Mouse (Mus musculus) left cerebral cortex, adult 2 months (tissue): ENCODE results near the gene Cntn2. TPM values are rescaled to one million over a fixed set of nuclear protein-coding genes. Genes with fewer than 3 reads are reported as not detected.
"Not testable (repeated sequence)": the region's sequence is repeated elsewhere in the genome, so short reads cannot be mapped to it uniquely, and the experiment has no call there.

ENCODE experiments used
- DNase-seq, 2 experiments: peaks; one replicate each; pipeline ENCODE4 v3.0.0; 2021 to 2022; ENCODE audit warnings: low spot score in 2 of 2, mixed read lengths in 1 of 2; ENCODE audit errors: extremely low spot score in 1 of 2
- H3K27ac ChIP-seq: fragments of 200-600 bp; 2 replicates; pipeline ENCODE4 v1.8.1; 2022
- H3K4me3 ChIP-seq: fragments of 200-600 bp; 2 replicates; pipeline ENCODE4 v1.8.1; 2022
- CTCF ChIP-seq: fragments of 200-600 bp; IDR thresholded peaks from 2 replicates; pipeline ENCODE4 v1.8.1; 2022; ENCODE audit warnings: antibody characterized with exemption, mild to moderate bottlenecking, moderate library complexity
- intact Hi-C: fragments of 180-260 bp; cut with DNase I; formaldehyde crosslinking; loops from one replicate; pipeline ENCODE4 v1.15.1; 2025
- total RNA-seq, 2 experiments: library from RNA; stranded (reverse); gene quantifications; 2 replicates each; pipeline ENCODE4 v1.2.3; 2021

Gene Cntn2
- total RNA-seq, 2 experiments from 2014 or later: 69.6 to 78.8 TPM

DNA sequence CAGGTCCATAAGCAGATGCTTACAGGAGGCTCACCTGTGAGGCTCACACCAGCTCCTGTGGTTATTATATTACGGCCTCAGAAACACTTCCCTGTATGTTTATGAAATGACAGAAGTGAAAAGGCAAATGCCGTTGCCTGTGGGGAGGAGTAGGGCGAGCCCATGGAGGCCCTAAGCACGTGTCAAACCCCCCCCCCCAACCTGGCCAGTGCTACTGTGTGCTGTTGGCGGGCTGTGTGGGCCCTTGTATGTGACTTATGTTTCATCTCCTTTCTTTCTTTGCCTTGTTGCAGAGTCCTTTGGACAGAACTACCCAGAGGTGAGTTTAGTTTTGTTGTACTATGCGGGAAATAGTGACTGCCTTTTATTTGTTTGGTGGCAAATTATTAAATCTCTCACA is 59.3 kb downstream of the Cntn2 start:
- intact Hi-C loops: no loop called here
- H3K27ac ChIP-seq: no peak overlapping the region
- H3K4me3 ChIP-seq: no peak overlapping the region
- DNase-seq: no peak
- no peak for TF ChIP-seq CTCF

GRCm38 (mm10) chr1:132483234-132483633 is 59.8 kb downstream of the Cntn2 start:
- Histone ChIP-seq H3K27ac (no peak overlapping the region), H3K4me3 (no peak overlapping the region)
- intact Hi-C loops: no loop called here
- no peak for TF ChIP-seq CTCF
- DNase-seq: no peak

DNA sequence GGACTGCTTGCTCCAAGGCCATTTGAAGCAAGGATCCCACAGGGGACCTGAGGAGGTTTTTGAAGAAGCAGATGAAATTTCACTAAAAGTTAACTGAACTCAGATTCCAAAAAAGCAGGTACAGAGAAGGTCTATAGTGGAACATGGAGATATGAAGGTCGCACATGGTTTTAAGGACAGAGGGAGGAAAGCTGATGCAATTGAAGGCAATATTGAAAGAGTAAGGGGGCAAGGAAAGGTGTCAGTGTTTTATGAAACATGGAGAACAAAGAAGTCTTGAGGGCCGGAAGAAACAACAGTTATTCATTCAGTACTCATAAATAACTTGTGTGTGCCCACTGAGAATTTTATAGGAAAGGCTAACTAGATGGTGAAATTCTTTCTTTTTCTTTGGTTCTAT is 61.4 kb downstream of the Cntn2 start:
- no peak for TF ChIP-seq CTCF
- no peak overlapping the region for H3K27ac ChIP-seq
- intact Hi-C loops: no loop called here
- no peak for DNase-seq
- no peak overlapping the region for H3K4me3 ChIP-seq

DNA sequence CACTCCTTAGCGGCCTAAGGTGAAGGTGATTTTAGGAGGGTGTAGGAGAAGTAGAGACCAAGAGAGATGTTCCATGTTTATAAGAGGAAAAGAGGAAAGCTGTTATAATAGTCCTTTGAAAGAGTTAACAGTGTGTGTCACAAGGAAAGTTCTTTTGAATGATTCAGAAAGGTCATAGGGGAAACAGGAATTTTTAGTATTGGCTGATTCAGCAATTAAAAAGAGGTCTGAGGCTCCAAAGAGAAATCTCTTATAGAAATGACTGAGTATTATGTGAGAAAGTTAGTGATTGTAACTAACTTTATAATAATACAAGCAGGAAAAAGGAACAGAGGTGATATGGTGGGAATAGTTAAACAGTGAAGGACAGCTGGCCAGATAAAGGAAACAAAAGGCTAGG is 63.6 kb downstream of the Cntn2 start:
- no peak for DNase-seq
- Histone ChIP-seq H3K4me3 (no peak overlapping the region), H3K27ac (no peak overlapping the region)
- no peak for TF ChIP-seq CTCF
- intact Hi-C loops: no loop called here

GRCm38 (mm10) chr1:132476928-132477691 is 65.9 kb downstream of the Cntn2 start, which contains the start of gene Rbbp5:
Gene Rbbp5, plus strand, starts transcription at chr1:132477365.
- no peak; the same call in none of the 2 replicates for TF ChIP-seq CTCF
- intact Hi-C loops: loop anchor here (2.0 kb wide), 1 partner anchor 110 kb away; no protein-coding TSS in a partner anchor
- Histone ChIP-seq H3K4me3 (peak within 1 kb of the TSS; percentile 81), H3K27ac (peak within 1 kb of the TSS; percentile 100)
- peak; percentile 85 to 88 for DNase-seq

DNA sequence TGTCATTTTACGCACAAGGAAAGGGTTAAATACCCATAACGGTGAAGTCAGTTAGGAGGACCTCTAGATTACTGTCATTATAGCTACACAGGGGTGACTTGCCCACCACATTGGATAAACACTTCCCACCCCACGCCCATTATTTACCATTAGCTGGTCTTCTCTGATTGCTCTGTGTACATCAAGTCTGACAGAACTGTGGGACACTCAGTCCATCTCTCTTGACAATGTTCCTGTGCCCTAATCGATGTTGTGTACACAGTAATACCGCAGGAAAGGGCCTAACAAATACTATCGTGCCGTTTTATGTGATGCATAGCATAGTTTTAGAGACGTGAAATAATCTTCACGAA is 66.5 kb downstream of the Cntn2 start:
- no peak for TF ChIP-seq CTCF
- H3K4me3 ChIP-seq: peak overlapping the region; percentile 81
- no peak for DNase-seq
- peak overlapping the region; percentile 100 for H3K27ac ChIP-seq
- intact Hi-C loops: loop anchor here (2.0 kb wide), 1 partner anchor 110 kb away; no protein-coding TSS in a partner anchor

DNA sequence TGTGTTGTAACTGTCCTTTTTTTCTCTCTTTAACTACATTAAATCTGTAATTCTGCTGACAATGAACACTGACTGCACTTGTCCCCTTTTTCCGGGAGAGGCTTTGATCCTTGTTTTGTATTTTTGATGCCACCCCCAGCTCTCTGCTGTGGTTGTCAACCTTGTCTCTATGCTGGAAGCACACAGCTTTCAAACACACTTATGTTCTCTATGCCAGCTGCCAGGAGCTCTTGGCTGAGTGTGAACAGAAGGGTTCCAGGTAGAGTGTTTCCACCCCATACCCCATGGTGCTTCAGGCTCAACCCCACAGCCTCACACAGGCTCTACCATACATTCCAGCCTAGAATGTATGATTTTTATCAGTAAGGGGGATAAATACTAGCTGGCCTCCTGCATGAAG is 68.6 kb downstream of the Cntn2 start:
- no peak for DNase-seq
- no peak overlapping the region for H3K4me3 ChIP-seq
- intact Hi-C loops: no loop called here
- no peak for TF ChIP-seq CTCF
- no peak overlapping the region for H3K27ac ChIP-seq

DNA sequence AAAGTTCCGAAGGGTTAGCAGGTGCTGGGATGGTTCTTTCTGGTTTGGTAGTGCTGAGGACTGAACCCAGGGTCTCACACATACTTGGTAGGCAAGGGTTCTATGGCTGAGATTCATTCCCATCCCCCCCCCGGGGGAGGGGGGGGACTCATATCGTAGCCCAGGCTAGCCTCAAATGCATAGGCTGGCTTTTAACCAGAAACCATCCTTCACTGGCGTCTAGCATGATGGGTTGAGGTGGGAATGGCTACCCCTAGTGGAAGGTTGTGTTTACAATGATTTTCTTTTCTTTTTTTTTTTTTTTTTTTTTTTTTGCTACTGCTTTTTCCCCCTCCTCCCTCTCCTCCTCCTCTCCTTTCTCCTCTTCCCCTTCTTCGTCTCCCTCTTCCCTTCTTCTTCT is 70.5 kb downstream of the Cntn2 start:
- Histone ChIP-seq H3K27ac (no peak overlapping the region), H3K4me3 (no peak overlapping the region)
- TF ChIP-seq CTCF: peak; percentile 30
- intact Hi-C loops: no loop called here
- no peak for DNase-seq

DNA sequence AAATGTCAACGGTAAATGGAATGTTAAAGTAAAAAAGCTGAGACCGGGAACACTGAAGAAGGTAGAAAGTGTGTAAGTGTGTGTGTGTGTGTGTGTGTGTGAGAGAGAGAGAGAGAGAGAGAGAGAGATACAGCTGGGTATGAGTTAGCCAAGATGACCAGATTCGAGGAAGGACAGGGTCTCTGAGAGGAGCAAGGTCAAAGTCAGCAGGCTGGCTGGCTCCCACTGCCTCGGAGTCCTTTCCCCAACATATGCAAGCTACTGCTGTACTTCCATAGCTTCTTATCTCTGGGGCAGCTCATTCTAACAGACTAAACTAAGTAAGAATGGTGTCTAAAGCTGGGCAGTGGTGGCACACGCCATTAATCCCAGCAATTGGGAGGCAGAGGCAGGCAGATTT is 71.6 kb downstream of the Cntn2 start:
- intact Hi-C loops: no loop called here
- Histone ChIP-seq H3K27ac (no peak overlapping the region), H3K4me3 (no peak overlapping the region)
- TF ChIP-seq CTCF: no peak
- DNase-seq: no peak

DNA sequence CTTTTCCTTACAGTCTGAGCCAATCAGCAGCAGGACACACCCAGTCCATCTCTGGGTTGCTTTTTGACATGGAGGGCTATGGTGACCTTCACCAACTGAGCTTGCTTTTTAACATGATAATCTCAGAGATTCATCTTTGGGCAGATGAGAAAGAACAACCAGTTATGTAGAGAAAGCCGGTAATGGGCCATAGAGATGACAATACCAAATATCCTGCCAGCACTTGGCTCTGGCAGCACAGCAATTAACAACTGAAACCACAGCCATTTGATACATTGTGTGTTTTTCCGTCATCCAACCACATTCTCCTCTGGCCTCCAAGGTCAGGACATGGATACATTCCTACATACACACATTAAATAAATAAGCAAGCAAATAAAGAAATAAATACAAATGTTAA is 72.0 kb downstream of the Cntn2 start:
- no peak overlapping the region for H3K27ac ChIP-seq
- no peak for DNase-seq
- intact Hi-C loops: no loop called here
- H3K4me3 ChIP-seq: no peak overlapping the region
- no peak for TF ChIP-seq CTCF

DNA sequence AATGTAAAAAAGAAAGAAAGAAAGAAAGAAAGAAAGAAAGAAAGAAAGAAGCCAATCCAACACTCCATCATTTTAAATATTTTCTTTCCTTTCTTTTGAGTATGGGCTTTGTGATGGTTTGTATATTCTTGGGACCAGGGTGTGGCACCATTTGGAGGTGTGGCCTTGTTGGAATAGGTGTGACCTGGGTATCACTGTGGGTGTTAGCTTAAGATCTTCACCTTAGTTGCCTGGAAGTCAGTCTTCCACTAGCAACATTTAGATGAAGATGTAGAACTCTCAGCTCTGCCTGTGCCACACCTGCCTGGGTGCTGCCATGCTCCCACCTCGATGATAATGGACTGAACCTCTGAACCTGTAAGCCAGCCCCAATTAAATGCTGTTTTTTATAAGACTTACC is 73.0 kb downstream of the Cntn2 start:
- intact Hi-C loops, DNase-seq, H3K4me3 ChIP-seq, H3K27ac ChIP-seq: not testable (repeated sequence)

DNA sequence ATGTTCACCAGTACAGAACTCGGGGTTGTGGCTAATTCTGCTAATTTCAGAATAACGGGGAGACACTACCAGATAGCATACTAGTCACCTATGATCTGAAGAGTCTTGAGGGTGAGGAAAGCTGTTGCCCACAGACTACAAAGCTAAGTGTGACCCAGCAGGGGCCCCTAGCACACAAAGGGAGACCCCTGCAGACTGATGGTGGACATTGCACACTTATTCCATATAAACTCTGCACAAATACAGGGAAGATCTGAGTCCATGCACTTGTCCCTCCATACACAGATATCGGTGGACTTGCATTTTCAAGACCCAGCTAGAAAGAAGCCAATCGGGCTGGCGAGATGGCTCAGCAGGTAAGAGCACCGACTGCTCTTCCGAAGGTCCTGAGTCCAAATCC is 73.5 kb downstream of the Cntn2 start:
- no peak; the same call in none of the 2 replicates for TF ChIP-seq CTCF
- no peak for DNase-seq
- no peak overlapping the region for H3K27ac ChIP-seq
- H3K4me3 ChIP-seq: no peak overlapping the region
- intact Hi-C loops: no loop called here

DNA sequence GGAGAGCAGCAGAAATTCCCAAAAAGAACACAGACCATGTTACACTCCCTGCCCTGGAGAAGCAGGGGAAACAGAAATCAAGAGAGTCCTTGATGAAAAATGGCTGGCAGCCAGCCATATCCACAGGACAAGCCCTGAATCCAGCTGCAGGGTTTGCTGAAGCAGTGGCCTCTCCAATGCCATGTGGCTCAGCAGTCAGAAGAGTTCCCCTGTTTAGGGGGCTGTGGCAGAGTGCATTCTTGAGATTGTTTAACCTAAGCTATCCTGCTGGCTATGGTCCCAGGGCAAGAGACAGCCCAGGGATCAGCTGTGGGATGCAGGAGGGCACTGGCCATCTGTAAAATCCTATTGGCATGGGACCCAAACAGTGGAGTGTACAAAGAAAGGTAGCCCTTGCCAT is 74.1 kb downstream of the Cntn2 start:
- no peak for TF ChIP-seq CTCF
- H3K4me3 ChIP-seq: no peak overlapping the region
- intact Hi-C loops: no loop called here
- DNase-seq: no peak
- H3K27ac ChIP-seq: no peak overlapping the region
